Mouse (Mus musculus) thymus, postnatal 36 days (tissue): ENCODE data around the gene Nectin2.

Experiments used
- DNase-seq, 2 experiments: peaks; one replicate each; pipeline ENCODE4 v3.0.0; 2022; ENCODE audit warnings: mixed read lengths in 2 of 2

Gene Nectin2

DNA sequence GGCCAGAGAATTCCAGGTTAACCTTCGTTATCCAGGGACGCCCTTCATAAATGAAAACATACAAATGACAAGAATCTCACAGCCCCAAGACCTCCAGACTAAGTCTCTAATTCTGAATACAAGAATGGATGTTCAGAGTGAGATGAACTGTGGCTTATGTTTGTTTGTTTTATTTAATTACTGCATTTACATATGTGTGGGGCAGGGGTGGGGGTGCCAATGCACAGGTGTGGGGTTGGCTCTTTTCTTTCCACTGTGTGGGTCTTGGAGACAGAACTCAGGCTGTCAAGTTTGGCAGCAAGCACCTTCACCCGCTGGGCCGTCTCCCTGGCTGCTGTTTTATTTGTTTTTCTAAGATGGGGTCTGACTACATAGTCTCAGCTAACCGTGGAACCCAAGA lies 7.8 kb downstream of the Nectin2 start:
- no peak for DNase-seq

DNA sequence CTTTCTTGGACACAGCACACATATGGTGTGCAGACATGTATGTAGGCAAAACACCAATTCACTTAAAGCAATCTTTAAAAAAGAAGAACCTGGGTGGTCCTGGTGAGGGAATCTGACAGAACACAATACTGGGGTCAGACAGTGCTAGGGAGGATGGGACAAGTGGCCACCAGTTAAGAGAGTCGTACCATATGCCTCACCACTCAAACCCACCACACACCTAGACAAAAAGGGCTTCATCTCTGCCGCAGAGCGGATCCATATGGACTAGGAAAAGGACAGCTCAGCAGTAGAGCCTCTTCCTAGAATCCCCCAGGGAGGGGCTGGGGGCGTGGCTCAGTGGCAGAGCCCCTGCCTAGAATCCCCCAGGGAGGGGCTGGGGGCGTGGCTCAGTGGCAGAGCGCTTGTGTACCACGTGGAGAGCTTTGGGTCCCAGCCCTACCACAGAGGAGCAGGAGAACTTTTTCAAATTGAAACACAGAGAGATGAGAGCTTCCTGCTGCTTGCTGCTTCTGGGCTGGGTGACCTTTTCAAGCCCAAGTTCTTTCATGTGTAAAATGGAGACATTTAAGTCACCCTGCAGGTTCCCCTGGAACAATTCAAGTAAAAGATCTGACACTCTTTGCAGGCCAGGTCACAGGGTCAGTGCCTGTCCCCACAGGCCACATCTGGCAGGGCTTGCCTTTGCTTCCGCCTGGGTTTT lies 8.8 kb downstream of the Nectin2 start:
- no peak for DNase-seq

DNA sequence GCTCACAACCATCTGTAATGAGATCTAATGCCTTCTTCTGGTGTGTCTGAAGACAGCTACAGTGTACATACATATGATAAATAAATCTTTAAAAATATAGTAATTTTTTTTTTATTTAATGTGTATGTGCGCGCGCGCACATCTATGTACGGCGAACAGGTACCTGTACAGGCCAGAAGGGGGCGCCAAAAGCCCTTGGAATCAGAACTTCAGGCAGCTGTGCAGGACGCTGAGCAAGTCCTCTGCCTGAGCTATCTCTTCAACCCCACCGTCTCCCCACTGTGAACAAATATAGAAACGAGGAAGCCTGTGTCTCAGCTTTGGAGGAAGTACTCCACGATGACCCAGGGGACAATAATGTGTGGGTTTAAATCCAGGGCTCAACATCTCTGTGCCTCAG lies 10.0 kb downstream of the Nectin2 start:
- DNase-seq, result no peak

DNA sequence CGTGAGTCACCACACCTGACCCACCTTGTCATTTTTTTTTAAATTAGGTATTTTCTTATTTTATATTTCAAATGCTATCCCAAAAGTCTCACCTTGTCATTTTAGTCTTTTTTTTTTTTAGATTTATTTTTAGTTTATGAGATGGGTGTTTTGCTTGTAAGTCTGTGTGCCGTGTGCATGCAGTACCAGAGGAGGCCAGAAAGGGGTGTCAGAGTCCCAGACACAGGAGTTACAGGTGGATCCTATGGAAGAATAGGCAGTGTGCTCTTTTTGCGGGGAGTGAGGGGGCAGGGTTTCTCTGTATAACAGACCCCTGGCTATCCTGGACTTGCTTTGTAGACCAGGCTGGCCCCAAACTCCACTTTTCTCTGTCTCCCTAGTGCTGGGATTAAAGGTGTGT lies 11.5 kb downstream of the Nectin2 start:
- DNase-seq, result no peak

DNA sequence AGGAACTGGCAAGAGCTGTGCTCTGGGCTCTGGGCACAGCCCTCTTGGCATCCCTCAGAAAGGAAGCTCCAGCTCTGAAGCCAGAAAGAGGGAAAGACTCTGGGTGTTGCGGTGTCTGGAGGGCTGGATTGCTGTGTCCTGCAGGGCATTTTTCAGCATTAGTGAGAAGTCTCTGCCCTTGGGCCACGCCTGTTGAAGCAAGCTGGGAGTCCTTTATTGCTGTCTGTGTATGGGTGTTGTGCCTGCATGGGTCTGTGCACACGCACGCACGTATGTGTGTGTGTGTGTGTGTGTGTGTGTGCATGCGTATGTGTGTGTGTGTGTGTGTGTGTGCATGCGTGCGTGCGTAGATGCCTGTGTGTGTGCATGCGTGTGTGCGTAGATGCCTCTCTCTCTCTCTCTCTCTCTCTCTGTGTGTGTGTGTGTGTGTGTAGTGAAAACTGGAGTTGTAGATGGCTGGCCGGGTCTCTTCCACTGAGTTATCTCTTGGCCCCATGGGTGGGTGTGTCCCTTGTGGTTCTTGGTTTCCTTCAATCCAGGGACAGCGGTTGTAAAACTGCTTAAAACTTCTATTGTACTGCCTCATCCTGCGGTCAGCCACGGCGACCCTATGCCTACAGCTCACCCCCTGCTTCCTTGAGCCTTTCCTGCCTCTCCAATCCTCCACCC lies 13.8 kb downstream of the Nectin2 start:
- DNase-seq, result no peak

DNA sequence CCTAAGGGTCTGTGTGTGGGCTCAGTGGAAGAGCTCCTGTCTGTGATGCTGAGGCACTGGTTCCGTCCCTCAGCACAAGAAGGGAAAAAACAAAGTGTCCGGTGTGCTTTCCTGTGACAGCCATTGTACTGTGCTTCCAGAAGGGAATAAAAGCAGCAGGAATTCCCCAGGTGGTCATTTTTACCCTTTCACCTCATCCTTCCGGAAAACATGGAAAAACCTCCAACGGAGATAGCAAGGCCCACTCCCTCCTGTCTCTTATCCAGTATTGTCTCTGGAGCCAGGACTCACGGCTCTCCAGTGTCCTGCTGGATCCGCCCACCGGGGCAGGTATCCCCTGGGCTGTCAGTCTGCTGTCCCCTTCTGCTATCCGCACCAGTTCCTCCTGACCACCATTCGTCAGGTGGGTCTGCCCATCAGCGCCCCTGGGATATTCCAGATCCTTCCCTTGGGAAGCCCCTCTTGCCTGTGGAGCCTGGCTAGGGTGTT lies 16.1 kb downstream of the Nectin2 start:
- no peak for DNase-seq

DNA sequence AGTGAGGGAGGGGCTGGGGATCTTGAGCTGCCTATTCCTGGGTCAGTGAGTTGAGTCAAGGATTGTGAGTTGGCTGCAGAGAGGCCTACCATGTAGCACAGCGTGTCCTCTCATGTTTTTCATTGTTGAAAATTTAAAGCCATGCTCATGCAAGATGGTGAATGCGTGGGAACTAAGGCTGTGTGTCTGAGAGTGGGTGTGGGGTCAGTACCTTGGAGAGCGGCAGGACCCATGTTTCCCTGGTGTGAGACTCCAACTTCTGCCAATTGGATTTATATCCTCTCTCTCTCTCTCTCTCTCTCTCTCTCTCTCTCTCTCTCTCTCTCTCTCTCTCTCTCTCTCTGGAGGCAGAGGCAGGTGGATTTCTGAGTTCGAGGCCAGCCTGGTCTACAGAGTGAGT lies 23.7 kb downstream of the Nectin2 start:
- no peak for DNase-seq

DNA sequence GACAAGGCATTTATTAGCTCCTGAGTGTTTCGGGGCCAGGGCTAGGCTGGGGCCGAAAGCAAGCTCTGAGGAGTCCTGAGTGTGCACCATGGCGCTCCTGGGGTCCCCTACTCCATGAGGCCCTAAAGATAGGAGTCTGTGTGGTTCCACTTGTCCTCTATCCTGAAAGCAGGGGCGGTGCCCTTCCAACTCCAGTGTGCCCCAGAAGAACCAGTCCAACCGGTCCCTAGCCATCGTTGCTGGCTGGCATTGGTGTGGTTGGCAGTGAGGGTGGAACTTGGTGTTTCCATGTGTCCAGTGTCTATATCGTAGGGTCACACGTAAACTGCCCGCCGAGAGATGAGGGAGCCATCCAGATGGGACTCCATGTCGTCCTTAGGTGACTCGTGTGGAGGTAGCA lies 26.1 kb downstream of the Nectin2 start:
- no peak for DNase-seq

DNA sequence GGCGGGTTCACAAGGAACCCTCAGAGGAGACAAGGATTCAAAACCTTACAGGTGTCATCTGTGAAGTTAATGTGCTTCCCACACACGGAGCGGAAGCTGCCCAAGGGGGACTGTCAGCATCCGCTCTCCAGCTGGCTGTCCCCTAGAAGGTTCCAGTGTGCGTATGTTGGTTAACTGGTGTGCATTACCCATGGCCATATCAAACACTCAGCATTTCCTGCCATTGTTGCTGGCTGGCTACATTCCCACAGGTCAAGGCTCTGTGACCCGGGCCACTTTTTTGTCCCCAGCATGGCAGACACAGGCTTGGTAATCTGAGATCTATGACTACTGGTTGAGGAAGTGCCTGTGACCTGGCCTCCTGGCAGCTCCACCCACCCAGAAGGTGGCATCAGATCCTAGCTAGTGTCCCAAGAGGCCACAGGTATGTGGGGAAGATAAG lies 27.5 kb downstream of the Nectin2 start:
- DNase-seq, result no peak

DNA sequence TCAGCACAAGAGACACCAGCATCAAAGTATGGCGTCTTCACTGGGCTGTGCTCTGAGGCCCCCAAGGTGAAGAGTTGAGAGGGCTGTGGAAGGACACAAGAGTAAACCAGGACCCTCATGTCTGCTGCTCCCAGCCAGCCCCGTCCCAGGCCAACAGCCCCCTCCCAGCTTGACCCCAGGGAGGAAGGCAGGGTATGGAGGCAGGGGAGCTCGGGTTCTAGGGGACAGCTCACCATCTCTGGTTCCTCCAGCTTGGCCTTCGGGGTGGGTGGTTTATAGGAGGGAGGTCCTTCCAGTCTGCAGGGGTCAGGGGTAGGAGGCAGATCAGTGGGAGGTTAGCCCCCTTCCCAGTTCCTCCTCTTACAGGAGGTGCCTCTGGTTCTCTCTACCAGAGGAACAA lies 31.1 kb downstream of the Nectin2 start:
- DNase-seq, result no peak

DNA sequence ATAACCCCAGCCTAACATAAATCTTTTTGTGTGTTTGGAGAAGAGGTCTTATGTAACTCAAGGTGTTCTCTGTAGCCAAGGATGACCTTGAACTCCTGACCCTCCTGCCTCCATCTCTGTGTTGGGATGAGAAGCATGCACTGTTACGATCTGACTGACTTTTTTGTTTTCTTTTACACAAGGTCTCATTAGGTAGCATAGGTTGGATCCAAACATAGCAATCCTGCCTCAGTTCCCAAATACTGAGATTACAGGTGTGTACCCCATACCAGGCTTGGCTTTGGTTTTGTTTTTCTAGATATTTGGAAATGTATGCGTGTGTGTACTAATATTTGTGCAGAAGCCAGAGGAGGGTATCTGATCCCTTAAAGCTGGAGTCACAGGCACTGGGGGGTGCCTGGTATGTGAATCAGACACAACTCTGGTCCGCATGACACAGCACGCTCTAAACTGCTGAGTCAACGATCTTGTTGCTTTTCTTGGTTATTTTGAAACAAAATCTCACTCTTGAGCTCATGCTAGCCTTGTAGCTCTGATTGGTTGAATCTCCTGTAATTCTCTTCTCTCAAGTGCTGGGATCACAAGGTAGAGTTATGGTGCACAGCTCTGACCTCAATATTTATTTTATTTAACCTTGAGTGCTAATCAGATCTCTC lies 31.9 kb downstream of the Nectin2 start:
- DNase-seq, result no peak

DNA sequence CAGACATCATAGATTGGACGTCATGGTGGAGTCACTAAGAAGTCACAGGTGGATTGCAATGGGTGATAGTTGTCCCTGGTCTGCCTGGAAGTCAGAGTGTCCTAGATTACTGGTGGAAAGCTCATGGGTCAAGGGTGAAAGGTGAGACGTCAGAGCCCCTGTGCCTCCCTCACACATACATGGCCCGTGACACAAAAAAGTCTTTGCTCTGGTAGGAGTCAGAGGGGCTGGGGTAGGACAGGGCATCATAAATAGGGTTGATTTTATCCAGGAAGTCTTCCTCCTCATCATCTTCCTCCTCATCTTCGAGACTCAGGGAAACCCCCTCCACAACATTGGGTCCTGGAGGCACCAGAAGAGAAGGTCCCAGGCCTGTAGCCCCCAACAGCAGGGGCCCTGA lies 32.9 kb downstream of the Nectin2 start:
- no peak for DNase-seq

DNA sequence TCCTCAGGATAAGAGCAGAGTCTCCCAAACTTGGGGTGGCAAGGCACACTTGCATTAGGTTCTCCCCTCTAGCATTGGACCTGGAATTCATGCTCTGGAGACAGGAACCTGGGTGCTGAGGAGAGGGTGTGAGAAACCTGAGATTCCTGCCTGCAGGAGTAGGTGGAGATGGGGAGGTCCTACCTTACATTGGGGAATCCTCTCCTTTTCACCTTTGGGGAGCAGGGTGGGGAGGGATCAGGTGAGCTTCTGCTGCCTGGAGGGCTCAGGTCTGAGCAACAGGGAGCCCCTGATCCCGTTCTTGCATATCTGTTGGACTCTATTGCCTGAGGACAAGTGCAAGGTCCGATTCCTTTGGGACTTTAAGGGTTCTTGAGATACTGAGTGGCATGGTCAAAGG lies 33.5 kb downstream of the Nectin2 start:
- DNase-seq, result no peak

DNA sequence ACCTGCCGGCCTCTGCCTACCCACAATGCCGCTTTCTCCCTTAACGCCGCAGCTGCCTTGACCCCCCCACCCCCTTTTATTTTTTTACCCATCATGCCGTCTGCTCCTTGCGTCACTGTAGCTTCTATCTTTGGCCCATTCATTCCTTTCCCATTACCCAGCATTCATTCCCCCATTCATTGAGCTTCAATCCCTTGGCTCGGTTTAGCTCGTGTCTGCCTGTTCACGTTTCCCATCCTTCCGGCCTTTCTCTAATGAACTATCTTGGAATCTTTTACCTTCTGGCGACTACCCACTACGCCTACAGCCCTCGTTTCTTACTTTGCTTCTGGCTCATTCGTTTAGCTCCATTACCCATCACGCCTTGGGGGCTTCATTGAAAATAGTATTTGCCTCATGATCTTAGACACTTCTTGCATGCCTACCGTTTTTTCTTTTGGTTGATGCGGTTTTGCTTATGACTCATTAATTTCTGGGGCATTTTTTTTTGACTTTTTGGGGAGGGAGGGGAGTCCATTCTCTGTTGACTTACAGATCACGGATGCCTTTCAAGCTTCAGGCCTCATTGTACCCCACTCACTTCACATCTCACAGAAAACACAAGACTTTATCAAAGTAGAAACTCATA lies 34.1 kb downstream of the Nectin2 start:
- no peak for DNase-seq

DNA sequence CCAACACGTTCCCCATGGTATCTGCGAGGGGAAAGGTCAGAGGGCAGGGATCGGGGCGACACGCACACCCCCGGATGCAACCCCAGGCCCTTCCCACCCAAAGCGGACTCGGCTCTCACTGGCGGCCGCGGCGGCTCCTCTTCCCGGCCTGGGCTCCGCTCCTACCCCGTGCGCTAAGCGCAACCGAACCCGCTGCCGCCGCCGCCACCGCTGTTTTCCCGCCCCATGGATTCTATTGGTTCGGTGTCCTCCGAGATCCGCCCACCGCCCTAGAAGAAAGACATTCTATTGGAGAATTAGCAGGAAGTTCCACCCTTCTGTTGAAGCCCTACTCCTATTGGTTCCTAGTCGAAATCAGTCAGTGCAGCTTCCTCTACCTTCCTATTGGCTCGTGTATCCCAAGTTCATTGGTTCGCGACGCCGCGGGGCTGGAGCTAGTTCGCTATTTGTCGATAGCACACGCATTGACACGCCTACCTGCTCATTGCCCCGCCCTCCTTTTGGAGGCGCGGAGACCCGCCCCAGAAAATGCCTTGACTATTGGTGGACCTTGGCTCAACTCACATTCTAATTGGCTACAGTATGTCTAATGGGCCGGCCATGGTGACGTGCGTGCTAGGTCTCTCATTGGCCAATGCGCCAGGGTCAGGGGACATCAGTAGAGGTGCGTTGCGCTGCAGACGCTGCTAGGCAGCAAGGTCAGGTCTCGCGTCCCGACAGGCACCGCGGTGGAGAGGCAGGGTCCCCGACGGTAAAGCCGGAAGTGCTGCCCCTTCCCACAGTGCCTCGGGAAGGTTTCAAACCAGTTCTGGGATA lies 34.8 kb downstream of the Nectin2 start, which contains the start of gene Tomm40:
TSS of gene Tomm40 (minus strand) at position 200 of the 816 bp plus-strand sequence.
- DNase-seq, result peak; percentile 98 to 99

DNA sequence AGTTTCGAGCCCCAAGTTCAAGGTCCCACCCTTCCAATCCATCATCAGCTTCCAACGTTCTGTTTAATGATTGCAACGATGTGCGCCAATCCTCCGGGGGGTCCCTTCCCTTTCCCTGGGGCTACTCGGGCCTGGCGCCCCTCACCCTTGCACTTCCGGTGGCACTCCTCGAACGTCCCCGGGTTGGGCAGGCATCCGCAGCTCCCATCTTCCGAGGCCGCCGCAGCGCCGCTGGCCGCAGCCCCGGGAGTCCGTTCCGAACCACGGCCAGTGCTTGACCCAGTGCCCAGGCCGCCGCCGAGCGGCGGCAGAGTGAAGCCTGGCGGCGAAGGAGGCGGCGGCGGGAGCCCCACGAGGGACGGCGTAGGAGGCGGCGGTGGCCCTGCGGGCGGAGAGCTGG lies 35.4 kb downstream of the Nectin2 start:
- DNase-seq, result no peak

DNA sequence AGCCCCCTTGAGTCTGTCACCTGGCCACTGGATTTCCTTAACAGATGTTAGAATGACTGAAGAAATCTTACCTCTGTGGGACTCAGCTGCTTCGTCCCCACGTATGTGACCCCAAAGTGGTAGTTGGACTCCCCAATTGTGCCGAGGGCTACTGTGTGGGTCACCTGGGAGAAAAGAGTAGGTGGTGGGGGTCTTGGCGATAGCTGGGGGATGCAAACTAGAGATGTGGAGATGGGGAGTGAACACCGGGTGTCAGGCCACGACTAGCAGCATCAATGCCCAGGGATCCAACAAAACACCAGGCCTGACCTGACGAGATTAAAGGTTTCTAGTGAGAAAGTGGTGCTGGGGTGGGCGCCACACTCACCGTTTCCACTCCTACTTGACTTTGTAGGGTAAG lies 36.7 kb downstream of the Nectin2 start:
- no peak for DNase-seq

DNA sequence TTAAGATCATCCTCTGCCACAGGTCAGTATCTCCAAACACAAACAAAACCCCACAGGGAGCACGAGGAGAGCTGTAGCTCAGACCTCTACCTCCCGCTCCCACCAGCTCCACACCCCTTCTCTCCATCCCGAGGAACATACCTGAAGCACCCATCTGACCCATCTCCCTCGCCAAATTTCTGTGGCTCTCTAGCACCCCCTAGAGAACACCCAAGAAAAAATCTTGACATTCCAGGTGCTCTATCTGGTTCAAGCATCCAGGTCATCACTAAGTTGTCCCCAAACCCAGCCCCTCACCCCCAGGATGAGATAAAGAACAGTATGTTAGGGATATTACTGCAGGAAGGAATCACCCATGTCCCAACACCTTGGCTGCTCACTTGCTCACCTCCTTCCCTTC lies 37.1 kb downstream of the Nectin2 start:
- DNase-seq, result peak in 1 of 2 experiments; percentile 20

DNA sequence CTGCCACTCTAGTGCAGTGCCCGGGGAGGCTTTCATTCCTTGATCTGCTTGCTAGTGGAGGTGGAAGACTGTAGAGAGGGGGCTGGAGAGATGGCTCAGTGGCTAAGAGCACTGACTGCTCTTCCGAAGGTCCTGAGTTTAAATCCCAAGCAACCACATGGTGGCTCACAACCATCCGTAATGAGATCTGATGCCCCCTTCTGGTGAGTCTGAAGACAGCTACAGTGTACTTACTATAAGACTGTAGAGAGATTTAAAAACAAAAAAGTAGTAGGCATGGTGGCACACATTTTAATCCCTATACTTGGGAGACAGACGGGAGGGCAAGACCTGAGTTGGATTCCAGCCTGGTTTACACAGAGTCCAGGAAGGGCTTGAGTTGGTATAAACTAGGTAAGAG lies 37.9 kb downstream of the Nectin2 start:
- DNase-seq, result no peak

DNA sequence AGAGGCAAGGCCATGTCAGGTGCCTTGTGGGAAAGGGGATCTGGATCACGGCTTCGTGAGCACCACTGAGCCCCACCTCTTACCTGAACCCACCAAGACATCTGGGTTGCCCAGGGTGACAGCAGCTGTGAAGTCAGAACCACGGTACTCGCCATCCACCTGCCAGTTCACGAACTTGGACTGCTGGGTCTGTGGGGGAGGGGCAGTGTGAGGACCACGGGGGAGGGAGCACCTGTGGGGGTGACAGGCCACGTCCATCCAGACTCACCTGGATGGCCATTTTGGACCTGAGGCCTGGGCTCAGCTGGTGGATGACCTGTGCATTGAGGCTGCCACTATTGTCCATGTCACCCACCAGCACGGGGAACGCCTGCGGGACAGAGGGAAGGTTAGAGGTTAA lies 39.6 kb downstream of the Nectin2 start:
- DNase-seq, result no peak

DNA sequence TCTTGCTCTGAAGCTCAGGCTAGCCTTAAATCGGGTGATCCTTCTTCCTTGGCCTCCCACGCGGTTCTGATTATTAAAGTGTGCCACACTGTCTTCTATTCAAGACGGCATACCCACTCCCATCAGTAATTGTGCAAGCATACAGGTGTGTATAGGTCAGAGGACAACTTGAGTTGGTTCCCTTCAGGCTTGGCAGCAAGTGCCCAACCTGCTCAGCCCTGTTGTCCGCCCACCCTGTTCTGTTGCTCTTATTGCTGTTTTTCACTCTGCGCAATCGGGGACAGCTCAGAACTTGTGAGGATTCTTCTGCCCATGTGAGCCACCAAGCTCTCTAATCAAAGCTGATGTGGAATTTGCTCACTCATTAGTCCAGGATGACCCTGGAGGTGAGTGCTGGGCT lies 45.0 kb downstream of the Nectin2 start:
- no peak for DNase-seq

DNA sequence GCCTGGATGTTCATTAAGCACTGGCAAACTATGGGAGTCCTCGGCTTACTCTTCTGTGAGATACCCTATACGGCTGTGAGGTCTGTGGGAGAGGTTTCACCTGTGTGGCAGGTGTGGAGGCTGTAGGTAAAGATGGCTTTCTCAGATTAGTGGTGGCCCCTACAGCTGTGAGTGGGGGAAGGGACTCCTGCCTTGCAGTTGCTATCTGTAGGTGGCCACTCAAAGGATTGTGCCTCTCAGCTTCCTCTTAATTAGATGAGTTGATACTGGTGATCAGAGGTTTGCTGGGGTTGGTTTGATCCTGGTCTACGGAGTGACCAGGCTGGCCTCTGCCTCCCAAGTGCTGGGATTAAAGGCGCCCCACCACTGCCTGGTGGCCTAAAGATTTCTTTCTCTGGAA lies 45.8 kb downstream of the Nectin2 start:
- DNase-seq, result no peak
